Mouse (Mus musculus): ENCODE results near the gene 2810004N23Rik.

Gene 2810004N23Rik

DNA sequence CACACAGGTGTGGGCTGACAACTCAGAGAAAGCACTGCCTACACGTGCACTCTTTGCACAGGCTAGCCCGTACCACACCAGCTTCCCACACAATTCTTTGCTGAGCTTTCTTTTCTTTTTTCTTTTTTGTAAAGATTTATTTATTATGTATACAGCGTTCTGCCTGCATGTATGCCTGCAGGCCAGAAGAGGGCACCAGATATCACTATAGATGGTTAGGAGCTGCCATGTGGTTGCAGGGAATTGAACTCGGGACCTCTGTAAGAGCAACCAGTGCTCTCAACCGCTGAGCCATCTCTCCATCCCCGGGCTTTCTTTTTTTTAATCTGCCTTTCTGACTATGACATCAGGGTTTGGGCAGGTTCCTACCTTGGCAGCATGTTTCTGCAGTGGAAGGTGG is 39.4 kb downstream of the 2810004N23Rik start:
- DNase-seq (ENCODE audit: low read depth, low spot score) = no peak

DNA sequence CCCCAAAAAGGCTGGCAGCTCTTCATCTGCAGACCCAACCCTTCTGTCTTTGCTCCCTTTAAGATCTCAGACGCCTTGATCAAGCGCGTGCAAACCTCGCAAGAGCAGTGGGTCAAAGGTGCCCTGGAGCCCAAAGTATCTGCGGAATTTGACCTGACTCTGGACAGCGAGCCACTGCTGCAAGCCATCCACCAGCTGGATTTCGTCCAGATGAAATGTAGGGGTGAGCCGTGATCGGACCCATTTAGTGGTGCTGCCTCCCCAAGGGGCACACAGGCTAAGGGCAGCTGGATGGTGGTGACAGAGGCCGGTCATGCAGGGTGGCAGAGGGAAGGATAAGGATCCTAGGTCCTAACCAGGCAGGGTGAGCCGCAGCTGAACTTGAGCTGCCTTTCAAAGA is 42.8 kb downstream of the 2810004N23Rik start:
- DNase-seq (ENCODE audit: low read depth, low spot score) = no peak

DNA sequence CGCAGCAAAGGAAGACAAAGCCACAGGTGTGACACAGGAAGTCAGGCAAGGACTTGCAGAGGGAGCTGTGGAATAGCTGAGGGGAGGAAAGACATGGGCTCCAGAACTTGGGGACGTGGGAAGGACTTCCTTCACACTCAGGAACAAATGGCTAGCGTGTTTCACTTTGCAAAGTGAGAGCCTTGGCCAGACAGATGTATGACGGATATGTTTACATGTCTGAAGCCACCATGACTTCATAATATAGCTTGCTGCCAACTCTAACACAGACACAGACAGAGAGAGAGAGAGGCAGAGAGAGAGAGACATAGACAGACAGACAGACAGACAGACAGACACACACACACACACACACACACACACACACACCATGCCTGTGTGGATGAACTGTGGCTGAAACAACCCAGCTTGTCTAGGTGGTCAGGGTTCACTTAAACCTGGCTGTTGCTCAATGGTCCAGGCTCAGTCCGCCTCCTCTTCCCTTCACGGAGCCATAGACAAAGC is 43.3 kb downstream of the 2810004N23Rik start:
- no peak for DNase-seq (ENCODE audit: low read depth, low spot score)

DNA sequence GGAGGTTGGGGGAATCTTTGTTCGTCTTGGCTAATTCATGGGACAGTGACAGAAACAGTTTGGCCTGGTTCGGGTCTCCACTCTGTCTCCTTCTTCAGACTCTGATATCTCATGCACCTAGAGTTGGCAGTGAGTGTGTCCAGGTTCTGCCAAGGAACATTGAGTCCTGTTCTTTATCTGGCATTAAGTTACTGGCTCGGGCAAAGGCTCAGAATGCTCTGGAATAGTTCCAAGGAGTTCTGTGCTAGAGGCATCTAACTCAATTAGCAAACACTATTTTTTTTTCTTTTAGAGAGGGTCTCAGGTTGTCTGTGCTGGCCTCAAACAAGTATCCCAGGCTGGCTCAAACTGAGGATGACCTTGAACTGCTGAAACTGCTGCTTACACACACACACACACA is 45.6 kb downstream of the 2810004N23Rik start:
- DNase-seq (ENCODE audit: low read depth, low spot score) = no peak

DNA sequence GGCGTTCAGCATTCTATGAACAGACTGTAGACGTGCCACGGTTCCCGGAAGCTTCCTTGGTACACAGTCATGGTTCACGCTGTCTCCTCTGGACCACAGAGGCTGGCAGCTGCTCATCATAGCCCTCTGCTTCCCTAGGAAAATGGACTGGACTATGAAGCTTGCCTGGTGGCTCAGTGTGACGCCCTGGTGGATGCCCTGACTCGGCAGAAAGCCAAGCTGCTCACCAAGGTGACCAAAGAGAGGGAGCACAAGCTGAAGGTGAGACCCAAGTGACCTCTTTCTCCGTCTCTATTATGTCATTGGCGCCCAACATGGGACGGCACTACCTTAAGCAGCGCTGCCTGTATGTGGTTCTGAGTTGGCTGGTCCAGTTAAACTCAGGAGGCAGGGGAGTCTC is 46.1 kb downstream of the 2810004N23Rik start:
- DNase-seq (ENCODE audit: low read depth, low spot score) = no peak

DNA sequence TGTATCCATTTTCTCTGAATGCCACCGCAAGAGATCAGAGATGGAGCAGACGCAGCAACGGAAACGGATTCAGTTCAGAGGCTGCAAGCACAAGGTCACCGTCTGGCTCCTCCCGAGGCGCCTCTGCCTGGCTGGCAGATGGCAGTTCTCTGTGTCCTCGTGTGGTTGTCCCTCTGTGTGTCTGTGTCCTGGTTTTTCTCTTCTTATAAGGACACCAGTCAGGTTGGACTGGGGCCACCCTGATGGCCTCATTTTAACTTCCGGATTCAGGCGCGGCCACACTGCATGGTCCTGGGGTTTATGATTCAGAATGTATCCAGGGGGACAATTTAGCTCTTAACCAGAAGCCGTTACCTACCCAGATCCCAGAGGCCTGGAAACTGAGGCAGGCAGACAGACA is 47.0 kb downstream of the 2810004N23Rik start:
- DNase-seq (ENCODE audit: low read depth, low spot score) = no peak

DNA sequence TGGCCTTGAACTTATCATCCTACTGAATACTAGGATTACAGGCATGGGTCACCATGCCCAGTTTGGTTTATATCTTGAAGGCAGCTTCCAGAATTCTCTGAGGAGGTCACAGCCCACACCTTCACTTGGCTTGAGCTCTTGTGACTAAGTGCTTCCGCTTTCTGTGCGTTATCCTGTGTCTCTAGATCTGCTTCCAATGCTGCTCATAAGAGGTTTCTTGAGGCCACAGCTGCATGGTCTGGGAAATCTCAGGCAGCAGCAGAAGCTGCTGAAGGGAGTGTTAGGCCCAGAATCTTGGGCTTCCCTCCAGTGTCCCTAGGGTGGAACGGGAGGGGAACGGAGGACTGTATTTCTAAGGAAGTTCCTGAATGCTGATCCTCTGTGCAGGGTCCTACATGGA is 49.6 kb downstream of the 2810004N23Rik start:
- no peak for DNase-seq (ENCODE audit: low read depth, low spot score)

DNA sequence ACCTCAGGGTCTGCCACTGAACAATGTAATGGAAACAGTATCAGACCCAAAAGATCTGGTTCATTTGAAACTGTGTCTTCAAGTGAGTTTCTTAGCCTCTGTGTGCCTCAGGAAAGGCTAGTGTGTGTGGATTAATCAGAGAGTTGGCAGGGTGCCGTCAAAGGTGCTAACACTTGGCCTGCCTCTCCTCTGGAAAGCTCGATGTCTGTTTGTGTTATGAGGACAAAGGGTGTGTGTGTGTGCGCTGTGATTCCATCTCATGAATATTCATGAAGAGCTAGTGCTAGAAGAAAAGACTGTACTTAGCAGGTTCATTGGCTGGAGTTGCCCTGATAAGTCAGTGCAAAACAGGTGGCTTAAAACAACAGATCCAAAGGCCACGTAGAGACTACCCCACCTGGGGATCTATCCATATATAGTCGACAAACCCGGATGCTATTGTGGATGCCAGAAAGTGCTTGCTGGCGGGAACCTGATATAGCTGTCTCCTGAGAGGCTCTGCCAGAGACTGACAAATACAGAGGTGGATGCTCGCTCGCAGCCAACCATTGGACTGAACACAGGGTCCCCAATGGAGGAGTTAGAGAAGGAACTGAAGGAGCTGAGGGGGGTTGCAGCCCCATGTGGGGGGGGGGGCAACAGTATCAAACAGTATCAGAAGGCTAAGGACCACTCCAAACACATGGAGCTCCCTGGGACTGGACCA is 52.1 kb downstream of the 2810004N23Rik start:
- no peak for DNase-seq (ENCODE audit: low read depth, low spot score)

DNA sequence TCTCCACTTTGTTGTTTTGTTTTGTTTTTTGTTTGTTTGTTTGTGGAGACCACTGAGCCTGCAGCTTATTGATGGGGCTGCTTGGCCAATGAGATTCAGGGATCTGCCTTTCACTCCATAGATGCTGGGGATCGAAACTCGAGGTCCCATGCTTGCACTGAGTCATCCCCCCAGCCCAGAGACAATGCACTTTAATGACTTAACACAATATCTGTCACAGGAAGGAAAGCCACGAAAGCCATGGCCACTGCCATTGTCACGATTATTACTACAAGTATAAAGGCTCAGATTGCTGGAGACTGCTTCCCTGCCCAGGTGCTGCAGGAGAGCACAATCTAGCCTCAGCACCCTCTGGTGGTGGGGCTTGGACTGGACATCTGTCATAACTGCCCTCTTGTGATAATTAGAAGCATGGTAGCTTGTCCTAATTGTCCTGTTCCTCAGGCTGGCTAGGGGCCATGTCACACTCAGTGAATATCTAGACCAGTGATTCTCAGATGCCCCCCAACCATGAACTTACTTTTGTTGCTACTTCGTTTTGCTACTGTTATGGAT is 52.8 kb downstream of the 2810004N23Rik start:
- DNase-seq (ENCODE audit: low read depth, low spot score) = peak; percentile 18

DNA sequence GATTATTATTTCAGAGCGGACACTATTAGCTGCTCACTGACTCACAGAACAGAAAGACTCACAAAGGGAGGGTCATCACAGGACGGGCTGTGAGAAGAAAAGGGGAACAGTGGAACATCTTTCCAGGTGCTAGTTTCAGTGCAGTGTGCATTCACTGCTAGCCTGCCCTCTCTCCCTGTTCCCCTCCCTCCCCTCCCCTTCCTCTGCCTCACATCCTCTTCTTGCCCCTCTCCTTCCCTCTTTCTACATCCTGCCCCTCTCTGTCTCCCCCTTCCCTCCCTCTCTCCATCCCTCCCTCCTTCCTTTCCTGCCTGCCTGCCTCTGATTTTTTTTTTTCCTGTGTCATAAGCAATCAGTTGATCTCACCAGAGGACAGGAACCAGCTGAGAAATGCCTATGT is 53.5 kb downstream of the 2810004N23Rik start:
- no peak for DNase-seq (ENCODE audit: low read depth, low spot score)

DNA sequence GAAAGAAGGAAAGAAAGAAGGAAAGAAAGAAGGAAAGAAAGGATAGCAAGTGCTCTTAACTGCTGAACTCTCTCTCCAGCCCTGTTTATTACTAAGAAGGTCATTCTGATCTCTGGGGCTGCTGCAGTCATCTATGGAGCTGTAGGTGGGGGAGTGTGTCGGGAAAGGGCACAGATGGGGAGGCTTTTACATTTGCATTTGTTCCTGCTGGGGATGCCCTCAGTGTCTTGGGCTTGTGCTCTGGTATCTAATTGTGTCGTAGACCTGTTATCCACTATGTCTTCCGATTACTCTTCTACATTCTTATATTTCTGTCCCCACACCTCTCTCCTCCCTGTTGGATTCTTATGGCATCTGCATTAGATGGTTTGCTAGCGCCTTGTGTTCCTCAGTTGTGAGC is 56.9 kb downstream of the 2810004N23Rik start:
- no peak for DNase-seq (ENCODE audit: low read depth, low spot score)

DNA sequence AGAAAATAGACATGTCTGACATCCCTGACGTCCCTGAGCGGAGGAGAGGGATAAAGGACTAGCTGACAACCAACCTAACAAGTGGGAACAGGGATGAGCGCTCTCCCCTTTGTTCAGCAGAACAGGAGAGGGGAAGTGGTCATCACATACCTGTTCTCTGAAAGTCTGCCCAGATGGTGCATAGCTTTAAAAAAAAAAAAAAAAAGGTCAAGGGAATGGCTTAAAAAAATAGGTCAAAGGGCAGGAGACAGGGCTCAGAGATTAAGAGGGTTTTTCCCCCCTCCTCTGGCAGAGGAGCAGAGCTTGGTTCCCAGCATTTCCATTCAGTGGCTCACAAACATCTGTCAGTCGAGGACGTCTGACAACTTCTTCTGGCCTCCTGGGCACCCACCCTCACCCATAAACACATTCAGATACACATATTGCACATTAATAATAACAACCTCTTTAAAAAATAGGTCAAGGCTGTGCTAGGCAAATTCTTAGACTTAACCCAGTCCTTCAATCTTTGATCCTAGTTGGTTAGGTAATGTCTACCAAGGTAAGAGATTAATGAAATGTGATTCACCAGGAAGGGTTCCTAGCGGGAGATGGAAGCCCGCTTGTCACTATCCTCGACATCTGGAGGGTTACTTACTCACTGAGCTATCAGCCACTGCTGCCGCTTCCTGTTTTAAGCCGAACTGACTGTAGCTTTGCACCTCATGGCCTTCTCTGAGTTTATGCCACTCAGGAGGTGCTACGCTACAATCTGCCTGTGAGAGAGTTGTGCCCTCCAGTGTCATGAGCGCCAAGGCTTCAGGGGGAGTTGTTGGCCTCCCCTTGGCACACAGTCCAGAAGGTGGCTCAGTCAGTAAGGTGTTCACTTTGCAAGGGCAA is 58.9 kb downstream of the 2810004N23Rik start:
- DNase-seq (ENCODE audit: low read depth, low spot score) = no peak

DNA sequence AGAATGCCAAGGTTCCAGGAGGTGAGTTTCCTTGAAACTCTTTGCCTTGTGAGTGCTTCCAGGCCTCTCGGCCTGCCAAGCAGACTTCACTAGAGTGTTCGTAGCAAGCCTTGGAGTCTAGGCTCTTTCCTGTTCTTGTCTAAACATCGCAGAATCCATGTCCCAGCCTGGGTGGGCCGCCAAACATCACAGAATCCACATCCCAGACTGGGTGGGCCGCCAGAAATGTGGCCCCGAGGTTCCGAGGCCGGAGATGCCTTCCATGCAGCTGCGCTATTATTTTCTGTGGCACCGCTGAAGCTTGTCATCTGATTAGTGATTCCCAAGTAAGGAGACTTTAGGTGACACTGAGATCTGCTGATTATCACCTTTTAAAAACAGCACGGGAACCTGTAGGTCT is 62.4 kb downstream of the 2810004N23Rik start:
- no peak for DNase-seq (ENCODE audit: low read depth, low spot score)

DNA sequence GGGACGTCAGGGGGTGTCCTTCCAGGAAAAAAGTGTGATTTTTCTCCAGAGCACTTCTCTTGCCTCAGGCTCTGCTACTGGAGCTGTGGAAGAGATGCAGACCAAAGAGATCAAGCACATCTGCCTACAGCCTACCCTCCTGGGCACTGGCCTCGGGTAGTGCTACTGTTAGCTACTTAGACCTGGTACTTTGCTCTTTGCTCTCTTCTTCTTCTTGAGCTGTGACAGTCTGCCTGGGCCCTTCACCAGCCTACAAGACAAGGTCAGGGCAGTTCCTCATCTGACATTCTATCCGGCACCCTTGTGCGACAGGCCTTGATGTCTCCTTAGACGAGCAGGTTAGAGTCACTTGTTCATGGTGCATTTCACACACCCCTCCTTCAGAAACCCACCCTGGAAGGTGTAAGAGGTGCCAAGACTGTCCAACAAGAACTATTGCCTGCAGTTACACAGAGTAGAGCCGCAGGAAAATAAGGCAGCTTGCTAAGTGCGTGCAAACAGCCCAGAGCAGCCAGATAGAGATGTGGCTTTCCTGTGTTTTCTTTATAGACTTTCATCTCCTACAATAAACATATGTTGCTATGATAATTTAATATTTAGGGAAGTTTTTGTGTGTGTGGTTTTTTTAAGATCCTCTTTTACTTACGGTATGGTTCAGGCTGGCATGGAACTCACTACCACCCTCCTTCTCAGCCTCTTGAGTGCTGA is 67.0 kb downstream of the 2810004N23Rik start:
- DNase-seq (ENCODE audit: low read depth, low spot score) = no peak

DNA sequence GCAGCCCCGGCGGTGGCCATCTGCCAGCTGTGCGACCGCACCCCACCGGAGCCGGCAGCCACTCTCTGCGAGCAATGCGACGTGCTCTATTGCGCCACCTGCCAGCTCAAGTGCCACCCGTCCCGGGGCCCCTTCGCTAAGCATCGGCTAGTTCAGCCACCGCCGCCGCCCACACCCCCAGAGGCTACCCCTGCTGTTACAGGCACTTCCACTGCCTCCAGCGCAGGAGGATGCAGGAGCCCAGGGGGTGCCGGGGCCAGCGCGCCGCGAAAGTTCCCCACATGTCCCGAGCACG is 68.5 kb downstream of the 2810004N23Rik start:
- DNase-seq (ENCODE audit: low read depth, low spot score) = no peak

DNA sequence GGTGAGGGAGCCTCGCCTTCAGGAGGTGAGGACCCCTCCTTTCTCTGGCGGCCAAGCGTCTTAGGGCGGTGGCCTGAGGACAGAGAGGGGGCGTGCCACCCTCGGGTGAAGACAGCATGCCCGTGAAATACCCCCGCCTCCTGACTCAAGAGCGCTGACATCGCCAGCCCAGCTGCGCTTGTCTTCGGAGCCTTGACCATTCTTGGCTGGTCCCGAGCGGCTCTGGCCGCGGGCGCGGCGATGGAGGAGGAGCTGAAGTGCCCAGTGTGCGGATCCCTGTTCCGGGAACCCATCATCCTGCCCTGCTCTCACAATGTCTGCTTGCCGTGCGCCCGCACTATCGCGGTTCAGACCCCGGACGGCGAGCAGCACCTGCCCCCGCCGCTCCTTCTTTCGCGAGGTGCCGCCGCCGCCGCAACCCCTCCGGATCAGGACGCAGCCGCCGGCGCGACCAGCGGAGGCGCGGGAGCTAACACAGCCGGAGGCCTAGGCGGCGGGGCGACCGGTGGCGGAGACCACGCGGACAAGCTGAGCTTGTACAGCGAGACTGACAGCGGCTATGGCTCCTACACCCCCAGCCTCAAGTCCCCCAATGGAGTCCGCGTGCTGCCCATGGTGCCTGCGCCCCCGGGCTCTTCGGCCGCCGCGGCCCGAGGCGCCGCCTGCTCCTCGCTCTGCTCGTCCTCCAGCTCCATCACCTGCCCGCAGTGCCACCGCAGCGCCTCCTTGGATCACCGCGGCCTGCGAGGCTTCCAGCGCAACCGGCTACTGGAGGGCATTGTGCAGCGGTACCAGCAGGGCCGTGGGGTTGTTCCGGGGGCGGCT is 69.0 kb downstream of the 2810004N23Rik start:
- no peak for DNase-seq (ENCODE audit: low read depth, low spot score)

DNA sequence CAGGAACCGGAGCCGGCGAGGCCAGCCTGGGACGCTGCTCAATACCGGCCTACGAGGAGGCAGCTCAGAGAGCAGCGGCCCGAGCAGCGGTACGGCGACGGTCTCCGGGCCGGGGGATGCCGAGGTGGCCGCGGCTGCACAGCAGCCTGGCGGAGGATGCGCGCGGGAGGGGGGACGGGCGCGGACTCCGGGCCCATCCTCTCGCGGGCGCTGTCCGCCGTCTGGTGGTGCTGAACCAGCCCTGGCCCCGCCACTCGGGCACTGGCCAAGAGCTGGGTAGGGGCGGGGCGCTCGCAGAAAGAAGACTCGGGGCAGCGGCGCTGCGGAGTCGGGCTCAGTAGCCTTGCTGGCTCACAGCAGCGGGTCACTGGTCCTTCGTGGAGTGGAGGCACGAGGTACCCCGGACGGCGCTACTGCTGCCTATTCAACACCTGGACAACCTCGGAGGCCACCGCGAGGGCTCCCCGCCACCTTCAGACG is 69.7 kb downstream of the 2810004N23Rik start:
- no peak for DNase-seq (ENCODE audit: low read depth, low spot score)

DNA sequence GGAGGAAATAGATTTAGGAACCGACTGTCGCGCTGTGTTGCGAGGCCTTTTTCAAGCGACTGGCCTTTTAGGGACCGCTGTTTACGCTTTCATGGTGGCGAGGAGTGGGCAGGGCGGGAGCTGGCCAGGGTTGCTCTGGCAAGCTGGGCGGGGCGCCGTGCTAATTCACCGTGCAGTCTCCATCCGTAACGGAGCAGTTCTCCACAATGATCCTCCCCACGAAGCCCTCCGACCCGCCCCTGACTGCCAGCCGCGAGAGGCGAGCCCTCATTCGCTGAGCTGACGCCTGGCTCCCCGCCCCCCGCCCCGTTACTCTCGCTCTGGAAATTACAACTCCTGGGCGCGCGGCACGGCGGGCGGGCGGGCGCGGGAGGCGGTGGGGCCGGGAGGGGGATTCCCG is 70.2 kb downstream of the 2810004N23Rik start, which contains the start of gene Trim67:
Gene Trim67, plus strand, starts transcription at position 385 of the 400 bp plus-strand sequence.
- DNase-seq (ENCODE audit: low read depth, low spot score) = no peak

DNA sequence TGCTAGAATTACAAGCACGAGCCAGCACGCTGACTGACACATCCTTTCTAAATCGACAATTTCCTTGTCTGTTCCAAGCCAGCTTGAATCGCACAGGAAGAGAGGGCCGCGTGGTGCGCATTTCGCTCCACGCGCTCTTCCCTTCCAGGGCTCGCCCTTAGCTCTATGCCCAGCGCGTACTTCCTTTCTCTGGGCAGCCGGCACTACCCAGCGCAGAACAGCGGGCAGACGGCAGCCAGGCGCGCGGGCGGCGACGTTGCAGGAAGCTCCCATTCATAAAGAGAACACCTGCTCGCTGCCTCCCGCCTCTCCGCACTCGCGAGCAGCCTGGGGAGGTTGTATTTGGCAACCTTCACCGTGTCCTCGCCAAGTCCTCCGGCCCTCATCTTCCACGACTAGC is 70.7 kb downstream of the 2810004N23Rik start:
- DNase-seq (ENCODE audit: low read depth, low spot score) = no peak

DNA sequence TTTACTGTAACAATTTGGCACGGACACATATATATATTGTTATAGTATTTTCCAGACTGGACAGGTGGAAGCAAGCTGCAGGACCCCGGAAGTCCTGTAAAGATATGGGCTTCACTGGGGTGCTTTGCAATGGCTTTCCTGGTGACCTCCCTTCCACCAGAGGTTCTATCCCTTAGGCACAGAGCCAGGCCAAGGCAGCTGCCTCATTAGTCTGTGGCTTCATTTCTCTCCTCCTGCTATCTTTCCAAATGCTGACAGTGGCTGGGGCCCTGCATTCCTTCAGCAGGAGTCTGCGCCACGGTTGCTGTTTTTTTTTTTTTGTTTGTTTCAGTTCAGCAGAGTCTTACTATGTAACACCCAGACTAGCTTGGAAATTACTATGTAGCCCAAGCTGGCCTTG is 71.2 kb downstream of the 2810004N23Rik start:
- DNase-seq (ENCODE audit: low read depth, low spot score) = no peak

DNA sequence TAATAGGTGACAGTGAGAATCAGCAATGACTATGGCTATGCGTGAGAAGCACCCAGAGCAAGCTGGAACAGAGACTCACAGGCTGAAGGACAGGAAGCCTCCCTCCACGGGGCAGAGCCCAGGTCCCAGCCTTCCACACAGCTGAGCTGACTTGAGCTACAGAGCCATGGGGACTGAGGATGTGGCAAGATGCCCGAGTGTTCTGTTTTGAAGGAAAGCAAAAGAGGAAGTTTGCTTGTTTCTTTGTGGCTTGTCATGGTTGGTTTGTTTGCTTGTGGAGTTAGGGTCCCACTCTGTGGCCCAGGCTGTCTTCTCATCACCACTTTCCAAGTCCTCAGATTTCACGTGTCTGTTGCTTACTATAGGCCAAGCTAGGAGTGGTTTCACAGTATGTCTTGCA is 72.2 kb downstream of the 2810004N23Rik start:
- DNase-seq (ENCODE audit: low read depth, low spot score) = no peak
